In the genomic region with DNA sequence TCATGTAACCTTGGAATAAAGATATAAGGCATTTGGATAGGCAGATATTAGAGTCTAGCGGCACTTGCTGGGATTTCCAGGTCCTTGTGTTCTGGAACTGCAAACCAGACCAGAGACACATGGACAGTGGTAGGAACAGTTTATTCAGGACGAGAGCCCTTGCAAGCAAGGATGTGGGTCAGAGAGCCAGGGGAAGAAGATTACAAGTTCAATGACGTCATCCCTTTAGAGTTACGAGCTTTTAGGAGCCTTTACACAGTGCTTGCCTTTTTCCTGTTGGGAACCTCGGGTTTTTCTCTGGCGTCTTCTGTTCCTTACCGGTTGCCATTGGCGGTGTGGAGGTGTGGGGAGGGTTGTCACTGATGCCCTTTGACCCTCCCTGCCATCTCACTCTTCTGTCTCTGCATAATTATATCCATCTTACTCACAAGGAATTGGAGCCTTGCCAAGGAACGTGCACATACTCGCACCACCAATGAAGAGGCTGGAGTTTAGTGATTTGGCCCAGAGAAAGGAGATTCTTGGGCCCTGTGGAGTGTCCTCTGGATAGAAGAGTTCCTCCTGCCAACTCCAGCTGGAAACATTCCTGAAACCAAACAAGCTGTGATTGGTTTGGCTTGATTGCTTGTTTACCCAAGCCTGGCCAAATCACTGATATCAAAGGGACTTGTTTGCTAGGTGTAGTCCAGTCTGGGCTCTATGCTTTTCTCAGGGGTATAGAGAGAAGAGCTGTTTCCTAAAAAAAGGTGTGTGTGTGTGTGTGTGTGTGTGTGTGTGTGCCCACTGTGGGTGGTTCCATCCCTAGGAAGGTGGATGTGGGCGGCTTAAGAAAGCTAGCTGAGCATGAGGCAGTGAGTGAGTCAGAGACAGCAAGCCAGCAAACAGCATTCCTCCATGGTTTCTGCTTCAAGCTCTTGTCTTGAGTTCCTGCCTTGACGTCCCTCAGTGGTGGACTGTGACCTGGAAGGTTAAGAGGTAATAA, we compare ENCODE assay signal across 10 mouse cellular contexts. TPM values are rescaled to one million over a fixed set of nuclear protein-coding genes. Genes with fewer than 3 reads are reported as not detected.
DNase-seq lines count a peak whose midpoint lies in the region; ATAC-seq and TF ChIP-seq lines count a peak whose summit lies in the region.
"Had no signal": no experiment of that assay in that cellular context is flagged by ENCODE, and none has a peak within 500 bp of the region (broad histone marks: within the 10 kb centered on the region; RNA-seq: fewer than 3 reads in every experiment).

No protein-coding gene starts in this region.

- peak overlapping the region; percentile 26; the same call in 1 of the 2 replicates for H3K27ac ChIP-seq in heart, adult 2 months
- no peak overlapping the region for H3K27ac ChIP-seq in heart, embryonic 10.5 days
- no peak overlapping the region for H3K27ac ChIP-seq in embryonic facial prominence, embryonic 14.5 days (replicated peaks; ENCODE audit: low read depth, low read length)
- no peak overlapping the region for H3K27ac ChIP-seq in thymus, adult 2 months (ENCODE audit: control insufficient read depth, insufficient read depth, low read length)
- H3K27ac ChIP-seq in hindbrain, embryonic 10.5 days = no peak overlapping the region
- H3K27ac ChIP-seq: stomach, postnatal 0 days had no signal

- no peaks in the 10 kb centered on the region for H3K27me3 ChIP-seq in heart, adult 2 months (ENCODE audit: control insufficient read depth, insufficient read depth, low read length)
- 0 out of 2 replicates have a peak, but pooled peaks cover 4% of the 10 kb centered on the region for H3K27me3 ChIP-seq in heart, embryonic 10.5 days (ENCODE audit: insufficient read depth, poor library complexity, severe bottlenecking)
- H3K27me3 ChIP-seq in embryonic facial prominence, embryonic 14.5 days (replicated peaks; ENCODE audit: control insufficient read depth, insufficient read depth, low read length) = no peaks in the 10 kb centered on the region
- H3K27me3 ChIP-seq in thymus, adult 2 months (ENCODE audit: control insufficient read depth, insufficient read depth, low read length) = no peaks in the 10 kb centered on the region
- H3K27me3 ChIP-seq in hindbrain, embryonic 10.5 days (ENCODE audit: insufficient read depth, poor library complexity, severe bottlenecking) = 0 out of 2 replicates have a peak, but pooled peaks cover 5% of the 10 kb centered on the region

- H3K4me1 ChIP-seq in heart, adult 2 months (ENCODE audit: control insufficient read depth, insufficient read depth, low read length) = peaks cover 7% of the 10 kb centered on the region
- H3K4me1 ChIP-seq in heart, embryonic 10.5 days = peaks cover 30% of the 10 kb centered on the region
- peaks cover 17% of the 10 kb centered on the region for H3K4me1 ChIP-seq in embryonic facial prominence, embryonic 14.5 days (ENCODE audit: control insufficient read depth, insufficient read depth, low read length)
- no peaks in the 10 kb centered on the region for H3K4me1 ChIP-seq in thymus, adult 2 months (replicated peaks; ENCODE audit: control insufficient read depth, insufficient read depth, low read length)
- peaks cover 9% of the 10 kb centered on the region for H3K4me1 ChIP-seq in hindbrain, embryonic 10.5 days (replicated peaks)

- no peaks in the 10 kb centered on the region for H3K9me3 ChIP-seq in heart, embryonic 10.5 days
- no peaks in the 10 kb centered on the region for H3K9me3 ChIP-seq in embryonic facial prominence, embryonic 14.5 days (ENCODE audit: control insufficient read depth, low read length)
- H3K9me3 ChIP-seq in hindbrain, embryonic 10.5 days = no peaks in the 10 kb centered on the region

- H3K36me3 ChIP-seq in heart, adult 2 months (ENCODE audit: control insufficient read depth, insufficient read depth, low read length) = no peaks in the 10 kb centered on the region
- H3K36me3 ChIP-seq in heart, embryonic 10.5 days = no peaks in the 10 kb centered on the region
- H3K36me3 ChIP-seq in embryonic facial prominence, embryonic 14.5 days (ENCODE audit: control insufficient read depth, insufficient read depth, low read length) = no peaks in the 10 kb centered on the region
- H3K36me3 ChIP-seq in thymus, adult 2 months (ENCODE audit: control insufficient read depth, insufficient read depth, low read length) = no peaks in the 10 kb centered on the region
- no peaks in the 10 kb centered on the region for H3K36me3 ChIP-seq in hindbrain, embryonic 10.5 days

- no peak for TF ChIP-seq CTCF in heart, adult 2 months (IDR thresholded peaks at IDR 0.05)
- TF ChIP-seq CTCF in thymus, adult 2 months (IDR thresholded peaks at IDR 0.05; ENCODE audit: borderline replicate concordance, control insufficient read depth, extremely low read depth, insufficient read depth, low read length, poor library complexity) = no peak

- H3K9ac ChIP-seq in heart, adult 2 months (ENCODE audit: low read depth, low read length) = no peak overlapping the region
- no peak overlapping the region for H3K9ac ChIP-seq in embryonic facial prominence, embryonic 14.5 days (ENCODE audit: low read depth, low read length)

- no peak for ATAC-seq in embryonic facial prominence, embryonic 14.5 days (ENCODE audit: low read depth)
- ATAC-seq in monocyte, adult 5-6 weeks (replicated peaks; ENCODE audit: insufficient number of reproducible peaks, low FRiP score, low TSS enrichment, poor library complexity, severe bottlenecking) = no peak

- DNase-seq in heart, adult 2 months = peak in 1 of 2 experiments; percentile 56
- DNase-seq in heart, embryonic 10.5 days (ENCODE audit: low spot score) = no peak
- DNase-seq in 3T3-L1 (ENCODE audit: low read depth, low spot score) = peak; percentile 9
- peak; percentile 56 for DNase-seq in embryonic facial prominence, embryonic 14.5 days (ENCODE audit: low spot score)
- peak; percentile 26 to 37 for DNase-seq in left cerebral cortex, postnatal 14 days (ENCODE audit: low spot score in 2 of 2)
- DNase-seq in thymus, adult 2 months = no peak
- no peak for DNase-seq in hindbrain, embryonic 10.5 days (ENCODE audit: low spot score)
- DNase-seq: embryo, embryonic 11 days had no signal

- WGBS in heart, adult 2 months = 29% methylated on average over 12 of the region's 12 CpGs
- WGBS in heart, embryonic 10.5 days = 64% methylated on average over 12 of the region's 12 CpGs
- 65% methylated on average over 12 of the region's 12 CpGs for WGBS in embryonic facial prominence, embryonic 14.5 days
- 71% methylated on average over 12 of the region's 12 CpGs for WGBS in thymus, adult 2 months
- WGBS in hindbrain, embryonic 10.5 days = 82% methylated on average over 12 of the region's 12 CpGs

- H3K4me3 ChIP-seq in heart, adult 2 months = no peak overlapping the region
- no peak overlapping the region for H3K4me3 ChIP-seq in heart, embryonic 10.5 days
- no peak overlapping the region for H3K4me3 ChIP-seq in embryonic facial prominence, embryonic 14.5 days (ENCODE audit: low read depth, low read length)
- H3K4me3 ChIP-seq in thymus, adult 2 months (ENCODE audit: control insufficient read depth, insufficient read depth, low read length) = no peak overlapping the region
- no peak overlapping the region for H3K4me3 ChIP-seq in hindbrain, embryonic 10.5 days

- H3K79me2 ChIP-seq in heart, adult 2 months (replicated peaks; ENCODE audit: control insufficient read depth, insufficient read depth, low read length) = no peaks in the 10 kb centered on the region

- H3K4me2 ChIP-seq in embryonic facial prominence, embryonic 14.5 days (ENCODE audit: low read depth, low read length) = no peak overlapping the region

- intact Hi-C loops in heart, adult 2 months (cut with DNase I) = no loop called here
- intact Hi-C loops in left cerebral cortex, postnatal 14 days (cut with DNase I) = no loop called here

- TF ChIP-seq POLR2A in heart, adult 2 months (IDR thresholded peaks at IDR 0.05; ENCODE audit: insufficient read depth, low read depth, low read length) = no peak
- no peak for TF ChIP-seq POLR2A in thymus, adult 2 months (IDR thresholded peaks at IDR 0.05; ENCODE audit: control insufficient read depth, extremely low read depth, insufficient read depth, low read length, poor library complexity)

- no peak for TF ChIP-seq EP300 in heart, adult 2 months (IDR thresholded peaks at IDR 0.05; ENCODE audit: insufficient read depth, low read depth, low read length)

RNA-seq across cellular contexts. Expression of a gene that starts 42.0 kb away (rescaled TPM):
- 100 to 1,000 TPM; 241 to 300 TPM for total RNA-seq in heart, adult 2 months (2021)
- polyA plus RNA-seq in heart, adult 2 months (2012; rRNA removed) = 182 and 222 TPM in 2 replicates
- polyA plus RNA-seq in heart, embryonic 10.5 days (2016; fragmentation: Nextera tagmentation; extraction: Ambion mirVana) = 20.0 and 29.8 TPM in 2 replicates
- polyA plus RNA-seq in embryonic facial prominence, embryonic 14.5 days (2014; fragmentation: Nextera tagmentation; extraction: Ambion mirVana) = 12.0 and 18.5 TPM in 2 replicates
- total RNA-seq in left cerebral cortex, postnatal 14 days (2021) = 100 to 1,000 TPM; 180 to 195 TPM
- total RNA-seq in monocyte, adult 5-6 weeks (2017) = 0.21 TPM in 1 of 3 replicates, not detected in the others
- polyA plus RNA-seq in thymus, adult 2 months (2012; rRNA removed) = 8.1 and 21.2 TPM in 2 replicates
- 13.2 and 19.8 TPM in 2 replicates for polyA plus RNA-seq in hindbrain, embryonic 10.5 days (2016; fragmentation: Nextera tagmentation; extraction: Ambion mirVana)

Comparison
In these comparisons a context has a peak if more than half of its experiments do, and no peak if none do; other contexts are left out.
1. DNase-seq: peak in 3T3-L1 (single experiment), embryonic facial prominence, embryonic 14.5 days (single experiment) and left cerebral cortex, postnatal 14 days (2 of 2); none in heart, embryonic 10.5 days (single experiment), thymus, adult 2 months (single experiment) and hindbrain, embryonic 10.5 days (single experiment).